Mouse (Mus musculus) adrenal gland, adult 18-20 months (tissue): ENCODE measurements at regions not wholly inside any gene's neighbourhood (a gene's known extent, or its start where the extent isn't known, plus 50 kb on each side); places are given as distances from the start of the nearest gene placed in this dataset.

Experiments used
- DNase-seq, 2 experiments: peaks; one replicate each; pipeline ENCODE4 v3.0.0; 2021 to 2022; ENCODE audit warnings: low spot score in 2 of 2

DNA sequence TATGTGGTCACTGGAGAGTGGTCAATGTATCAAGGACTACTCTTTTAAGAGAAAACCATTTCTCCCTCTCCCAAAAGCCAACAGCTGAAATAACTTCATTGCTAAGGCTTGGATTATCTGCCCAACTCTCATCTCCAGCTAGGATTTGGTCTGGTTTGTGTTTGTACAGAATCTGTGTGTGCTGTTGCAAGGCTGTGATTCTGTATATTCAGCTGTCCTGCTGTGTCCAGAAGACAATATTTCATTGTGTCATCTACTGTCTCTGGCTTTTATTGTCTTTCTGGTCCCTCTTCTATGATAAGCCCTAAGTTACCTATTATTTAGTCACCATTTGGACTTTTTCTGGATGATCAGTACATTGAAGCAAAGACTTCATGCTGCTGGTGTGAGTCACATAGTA lies 110.9 kb downstream of the Cenpc1 start:
- no peak for DNase-seq

GRCm38 (mm10) chr5:85936667-85937314 lies 128.6 kb downstream of the Cenpc1 start:
- peak; percentile 6 to 20 for DNase-seq

- DNase-seq, result no peak
Observed at GRCm38 (mm10) chr5:85918288-85918687, 147.1 kb downstream of the Cenpc1 start.

GRCm38 (mm10) chr5:85915000-85915399 lies 150.4 kb downstream of the Cenpc1 start:
- DNase-seq, result no peak

DNA sequence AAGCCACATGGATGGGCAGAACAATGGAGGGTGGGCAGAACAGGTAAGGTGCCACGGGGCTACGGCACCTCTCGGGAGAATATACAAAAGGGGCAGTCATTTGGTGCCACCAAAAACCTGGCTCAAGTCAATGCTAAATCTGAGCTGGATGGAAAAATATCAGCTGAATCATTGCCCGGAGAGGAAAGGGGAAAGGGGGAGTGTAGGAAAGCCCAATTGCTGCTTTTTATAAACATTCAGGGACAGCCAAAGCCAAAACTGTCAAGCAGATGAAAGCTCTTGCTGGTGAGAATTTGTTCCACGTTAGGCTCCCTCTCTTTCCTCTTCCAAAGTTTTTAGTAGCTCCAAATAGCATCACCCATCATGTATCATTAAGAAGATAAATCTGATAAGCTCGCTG lies 168.9 kb downstream of the Cenpc1 start:
- no peak for DNase-seq

DNA sequence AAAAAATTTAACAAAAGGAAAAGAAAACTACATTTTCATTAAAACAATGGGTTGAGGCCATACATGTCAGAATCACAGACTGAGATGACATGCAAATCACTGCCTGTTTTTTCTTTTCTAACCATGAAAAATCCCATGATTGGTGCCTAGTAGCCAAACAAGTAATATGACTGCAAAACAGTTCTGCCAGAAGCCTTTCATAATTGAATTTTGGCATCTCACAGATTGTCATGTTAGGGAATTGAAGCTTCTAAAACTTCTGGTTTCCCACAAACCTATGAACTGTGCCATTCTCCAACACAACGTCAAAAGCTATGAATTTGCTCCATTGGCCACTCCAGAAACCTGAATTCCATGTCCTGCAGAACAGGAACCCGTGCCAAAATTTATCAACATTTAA lies 169.6 kb downstream of the Cenpc1 start:
- DNase-seq, result no peak

- no peak for DNase-seq
Observed at GRCm38 (mm10) chr5:85870311-85870710, 195.1 kb downstream of the Cenpc1 start.

DNA sequence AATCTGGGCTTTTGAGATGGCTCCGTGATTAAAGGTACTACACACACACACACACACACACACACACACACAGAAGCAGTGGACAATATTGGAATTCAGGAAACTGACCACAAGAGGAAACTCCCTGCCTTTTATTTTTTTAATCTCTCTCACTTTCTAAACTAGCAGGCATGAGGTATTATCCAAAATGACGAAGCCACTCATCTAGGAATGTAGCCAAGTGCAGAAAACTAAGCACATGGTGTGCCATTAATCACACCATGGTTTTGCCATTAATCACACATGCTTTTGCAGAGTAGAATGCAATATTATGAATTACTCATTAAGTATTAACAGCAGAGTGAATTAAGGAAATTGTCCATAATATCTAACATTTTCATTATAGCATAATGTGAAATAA lies 232.8 kb downstream of the Cenpc1 start:
- DNase-seq, result no peak

DNA sequence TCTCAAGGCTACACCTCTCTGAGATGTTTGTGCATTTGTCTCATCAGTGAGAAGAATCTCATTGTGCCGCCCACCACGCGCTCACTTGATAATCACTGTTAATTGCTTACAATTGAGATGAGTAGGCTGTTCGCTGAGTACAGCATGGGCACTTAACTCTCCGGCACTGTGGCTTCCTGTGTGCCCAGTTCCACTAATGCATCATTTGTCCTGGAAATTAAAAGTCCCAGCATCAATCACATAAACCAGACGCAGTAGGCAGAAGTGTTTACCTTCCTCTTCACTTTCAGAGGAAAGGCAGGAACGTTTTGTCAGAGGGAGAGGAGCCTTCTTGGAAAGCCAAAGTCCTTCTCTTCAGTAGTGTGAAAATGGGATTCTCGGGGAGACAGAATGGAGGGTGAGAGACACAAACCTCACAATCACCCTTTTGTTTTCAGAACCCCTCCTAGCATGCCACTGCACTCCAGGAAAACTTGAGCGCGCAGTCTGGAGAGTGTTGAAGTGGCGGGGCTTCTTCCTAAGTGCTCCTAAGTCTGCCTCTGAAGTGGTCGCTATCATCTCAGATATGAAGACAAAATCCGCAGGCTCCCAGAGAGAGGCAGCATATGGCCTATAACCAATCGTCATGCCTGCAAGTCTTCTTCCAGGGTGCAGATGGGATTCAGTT lies 269.7 kb downstream of the Cenpc1 start:
- DNase-seq, result no peak

DNA sequence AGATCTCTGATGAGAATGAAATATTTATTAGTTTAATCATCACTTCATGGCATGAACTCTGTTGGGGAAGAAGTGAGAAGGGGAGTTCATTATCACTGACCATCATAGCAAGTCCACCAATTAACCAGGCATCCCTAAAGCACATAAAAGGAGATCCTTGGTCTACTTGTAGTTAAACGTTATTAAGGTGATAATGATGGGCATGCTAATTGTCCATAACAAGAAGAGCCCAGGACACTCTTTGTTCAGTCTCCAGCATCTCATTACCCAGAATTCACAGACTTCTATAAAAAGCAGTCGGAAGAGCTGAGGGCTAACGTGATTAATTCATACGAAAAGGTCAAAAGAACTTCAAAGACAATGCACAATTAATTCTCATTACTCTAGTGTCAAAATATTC lies 272.2 kb downstream of the Cenpc1 start:
- DNase-seq, result no peak

DNA sequence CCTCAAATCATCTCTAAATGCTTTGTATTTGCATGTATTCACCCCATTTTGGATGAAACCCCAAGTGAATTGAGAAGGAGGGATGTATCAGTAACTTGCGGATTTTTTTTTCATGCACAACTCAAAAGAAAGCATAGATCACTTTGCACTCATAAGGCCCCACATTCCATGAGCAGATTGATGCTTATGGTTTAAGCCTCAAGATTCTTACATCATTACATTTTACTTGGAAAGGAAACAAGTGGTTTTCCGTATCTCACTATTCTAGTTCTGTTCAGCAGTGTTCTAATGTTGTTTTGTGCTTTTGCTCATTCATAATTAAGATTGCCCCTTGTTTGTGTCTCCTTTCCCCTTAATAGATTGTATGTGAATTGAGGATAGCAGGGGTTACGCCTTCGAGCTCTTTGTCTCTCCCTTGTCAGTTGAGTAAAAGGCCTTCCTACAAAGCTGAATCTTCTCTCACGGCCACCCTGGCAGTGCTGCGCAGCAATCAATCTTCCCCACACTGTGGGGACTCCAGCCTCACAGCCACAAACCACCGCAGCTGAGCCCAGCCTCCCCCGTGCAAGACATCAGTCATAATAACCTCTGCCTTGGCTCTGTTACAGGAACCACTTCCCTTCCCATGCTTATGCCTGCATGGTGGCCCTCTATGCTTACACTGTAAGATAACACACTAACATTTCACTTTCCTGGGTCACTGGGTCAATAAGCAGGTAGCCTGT lies 284.5 kb downstream of the Cenpc1 start:
- DNase-seq, result no peak

DNA sequence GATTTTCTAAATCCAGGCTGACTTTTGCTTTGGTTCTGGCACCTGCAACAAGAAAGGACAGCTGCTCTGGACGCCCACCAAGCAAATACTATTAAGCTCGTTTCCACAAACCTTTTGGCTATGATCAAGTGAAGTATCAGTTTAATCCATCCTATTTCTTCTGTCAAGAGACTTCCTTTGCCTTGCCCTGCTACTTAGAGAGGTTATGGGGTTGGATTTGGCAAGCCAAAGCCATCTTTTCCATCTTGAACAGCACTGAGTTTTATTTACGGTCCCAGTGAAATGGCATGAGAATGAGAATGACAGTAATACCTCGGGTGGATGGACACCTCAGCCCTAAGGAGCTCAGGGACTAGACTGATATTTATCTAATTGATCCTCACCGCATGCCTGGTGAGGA lies 285.4 kb downstream of the Cenpc1 start:
- no peak for DNase-seq

DNA sequence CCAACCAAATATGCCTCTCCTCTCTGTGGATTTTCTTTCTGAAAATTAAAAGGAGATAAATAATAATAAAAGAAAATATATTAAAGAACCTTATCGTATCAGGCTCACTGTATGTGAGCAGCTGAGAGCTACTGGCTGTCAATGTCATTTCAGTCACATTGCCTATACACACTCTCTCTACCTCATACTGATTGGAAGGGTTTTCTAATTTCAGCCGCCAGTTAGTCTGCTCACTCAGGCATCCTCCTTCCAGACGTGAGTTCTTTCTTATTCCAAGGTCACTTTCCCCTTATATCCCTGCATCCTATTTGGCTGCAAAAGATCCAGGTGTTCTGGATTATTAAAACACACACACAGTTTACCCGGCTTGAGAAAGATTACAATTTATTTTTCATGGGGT lies 286.2 kb downstream of the Cenpc1 start:
- no peak for DNase-seq

- DNase-seq, result no peak
Observed at GRCm38 (mm10) chr5:85772660-85773059, 292.7 kb downstream of the Cenpc1 start.

DNA sequence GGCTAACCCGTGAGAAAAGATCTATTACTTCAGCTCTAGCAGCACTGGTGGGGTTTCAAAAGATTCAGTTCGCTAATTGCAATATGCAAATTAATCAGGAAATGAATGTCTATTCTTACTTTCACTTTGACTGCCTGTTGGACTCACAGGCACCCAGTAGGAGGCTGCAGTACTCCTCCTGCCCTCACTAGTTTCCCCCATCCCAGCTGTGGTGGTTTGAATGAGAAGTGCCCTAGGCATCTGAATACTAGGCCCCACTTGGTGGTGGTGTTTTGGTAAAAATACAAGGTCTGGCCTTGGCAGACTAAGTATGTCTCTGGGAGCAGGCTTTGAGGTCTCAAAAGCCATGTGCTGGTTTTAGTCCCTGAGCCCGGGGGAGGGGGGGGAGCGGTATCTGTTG lies 293.3 kb downstream of the Cenpc1 start:
- no peak for DNase-seq

- no peak for DNase-seq
Observed at GRCm38 (mm10) chr5:85767157-85767556, 298.2 kb downstream of the Cenpc1 start.

GRCm38 (mm10) chr5:85756716-85757115 lies 308.7 kb downstream of the Cenpc1 start:
- no peak for DNase-seq

DNA sequence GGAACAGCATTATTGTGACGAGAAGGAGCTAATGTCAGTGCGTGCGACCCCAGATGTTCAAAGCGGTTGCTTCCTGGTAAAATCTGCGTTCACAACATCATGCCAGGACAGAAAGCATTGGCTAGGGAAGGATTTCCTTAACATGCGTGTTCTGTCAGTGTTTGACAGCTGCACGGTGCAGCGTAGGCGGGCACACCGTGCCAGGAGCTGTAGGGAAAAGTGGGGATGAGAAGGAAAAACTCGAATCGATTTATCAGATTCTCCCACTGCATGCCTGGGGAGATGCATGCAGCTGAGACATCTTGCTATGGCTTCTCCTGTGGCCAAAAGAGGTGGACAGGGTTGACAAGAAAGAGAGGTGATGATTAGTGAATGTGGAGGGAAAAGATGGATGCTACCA lies 311.2 kb downstream of the Cenpc1 start:
- no peak for DNase-seq

DNA sequence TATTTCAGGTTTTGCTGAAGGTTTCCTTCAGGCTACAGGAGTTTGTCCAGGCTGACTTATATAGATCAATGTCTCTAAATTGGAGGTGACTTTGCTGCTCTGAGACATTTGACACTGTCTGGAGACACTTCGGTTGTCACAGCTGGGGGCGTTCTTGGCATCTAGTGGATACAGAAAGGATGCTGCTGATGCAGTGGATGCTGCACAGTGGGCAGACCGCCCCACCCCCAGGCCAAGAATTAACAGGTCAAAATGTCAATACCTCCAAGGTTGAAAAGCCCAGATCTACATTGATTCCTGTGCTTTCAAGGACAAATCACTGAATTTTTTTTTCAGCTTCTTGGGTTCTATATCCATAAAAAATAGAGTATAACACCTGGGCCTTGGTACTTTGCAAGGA lies 312.3 kb downstream of the Cenpc1 start:
- DNase-seq, result no peak

DNA sequence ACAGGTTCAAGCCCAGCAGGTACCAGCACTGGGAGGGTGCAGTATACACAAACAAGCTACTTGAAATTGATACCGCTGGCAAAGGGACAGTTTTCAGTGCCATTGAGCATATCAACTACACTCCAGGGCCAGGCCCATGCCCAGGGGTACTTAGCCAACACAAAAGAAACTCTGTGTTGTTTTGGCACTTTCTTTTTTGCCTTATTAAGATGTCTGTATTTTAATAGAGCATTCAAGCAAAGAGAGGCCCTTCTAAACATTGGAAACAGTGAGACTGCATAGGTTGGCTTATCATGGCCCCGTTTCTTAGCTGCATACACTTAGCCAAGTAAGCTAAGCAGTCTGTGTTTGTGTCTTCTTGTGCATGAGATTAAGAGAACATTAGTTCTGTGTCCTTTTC lies 313.7 kb downstream of the Cenpc1 start:
- DNase-seq, result no peak

DNA sequence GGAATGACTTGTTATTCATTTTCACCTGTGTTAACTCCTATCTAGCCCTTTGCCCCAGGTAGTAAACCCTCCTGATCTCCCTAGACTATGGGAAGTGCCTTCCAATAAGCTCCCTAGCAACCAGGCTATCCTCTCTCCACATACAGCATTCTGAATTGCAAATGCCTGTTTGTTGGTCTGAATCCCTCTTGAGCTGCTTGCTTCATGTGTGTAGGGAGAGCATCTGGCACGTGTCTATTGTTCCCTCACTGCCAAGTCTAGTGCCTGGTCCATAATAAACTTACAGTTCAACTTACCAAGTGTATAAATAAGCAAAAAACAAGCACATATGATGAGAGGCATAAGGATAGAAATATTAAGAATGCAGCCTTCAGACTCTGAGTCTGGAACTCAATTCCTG lies 314.5 kb downstream of the Cenpc1 start:
- no peak for DNase-seq

GRCm38 (mm10) chr5:85729613-85730012 lies 335.8 kb downstream of the Cenpc1 start:
- DNase-seq, result no peak

GRCm38 (mm10) chr5:85707345-85707744 lies 358.0 kb downstream of the Cenpc1 start:
- DNase-seq, result no peak
